In genomic region chr4:57845031-57845431, GRCm38 (mm10) we compare ENCODE assay signal across 8 mouse cellular contexts.
DNase-seq lines count a peak whose midpoint lies in the region; ATAC-seq and TF ChIP-seq lines count a peak whose summit lies in the region.

No protein-coding gene starts in this region.

- peak overlapping the region; percentile 60 for H3K9ac ChIP-seq in intestine, embryonic 14.5 days (ENCODE audit: low read length)
- H3K9ac ChIP-seq in liver, embryonic 13.5 days, result peak overlapping the region; percentile 31; the same call in 1 of the 2 replicates
- H3K9ac ChIP-seq in neural tube, embryonic 15.5 days (replicated peaks), result peak overlapping the region; percentile 23

- no peaks in the 10 kb centered on the region for H3K4me1 ChIP-seq in cerebellum, adult 2 months (ENCODE audit: control insufficient read depth, insufficient read depth, low read length)
- no peaks in the 10 kb centered on the region for H3K4me1 ChIP-seq in cortical plate, adult 2 months (ENCODE audit: control insufficient read depth, insufficient read depth, low read length)
- H3K4me1 ChIP-seq in intestine, embryonic 14.5 days (replicated peaks; ENCODE audit: control insufficient read depth, insufficient read depth, low read length), result peaks cover 33% of the 10 kb centered on the region
- peaks cover 7% of the 10 kb centered on the region; the same call in 1 of the 2 replicates for H3K4me1 ChIP-seq in liver, embryonic 13.5 days (replicated peaks)
- peaks cover 25% of the 10 kb centered on the region for H3K4me1 ChIP-seq in neural tube, embryonic 15.5 days

- TF ChIP-seq CTCF in cerebellum, adult 2 months (IDR thresholded peaks at IDR 0.05; ENCODE audit: borderline replicate concordance, insufficient read depth, low read depth, low read length), result no peak
- TF ChIP-seq CTCF in cortical plate, adult 2 months (IDR thresholded peaks at IDR 0.05; ENCODE audit: extremely low read depth, insufficient read depth, low read length), result no peak

- WGBS in cerebellum, adult 2 months, result 23% methylated on average over 10 of the region's 10 CpGs
- 5% methylated on average over 10 of the region's 10 CpGs for WGBS in intestine, embryonic 14.5 days
- WGBS in liver, embryonic 13.5 days (ENCODE audit: insufficient replicate concordance), result 32% methylated on average over 10 of the region's 10 CpGs
- WGBS in neural tube, embryonic 15.5 days, result 6% methylated on average over 10 of the region's 10 CpGs

- no peaks in the 10 kb centered on the region for H3K27me3 ChIP-seq in cerebellum, adult 2 months (ENCODE audit: control insufficient read depth, insufficient read depth, low read length)
- H3K27me3 ChIP-seq in intestine, embryonic 14.5 days (replicated peaks; ENCODE audit: control insufficient read depth, insufficient read depth, low read length), result no peaks in the 10 kb centered on the region
- no peaks in the 10 kb centered on the region for H3K27me3 ChIP-seq in liver, embryonic 13.5 days
- H3K27me3 ChIP-seq in neural tube, embryonic 15.5 days (replicated peaks), result no peaks in the 10 kb centered on the region

- H3K9me3 ChIP-seq in intestine, embryonic 14.5 days (ENCODE audit: control insufficient read depth, low read length), result no peaks in the 10 kb centered on the region
- no peaks in the 10 kb centered on the region for H3K9me3 ChIP-seq in liver, embryonic 13.5 days (replicated peaks)
- no peaks in the 10 kb centered on the region for H3K9me3 ChIP-seq in neural tube, embryonic 15.5 days (replicated peaks)

- no peak for TF ChIP-seq POLR2A in cerebellum, adult 2 months (IDR thresholded peaks at IDR 0.05; ENCODE audit: borderline replicate concordance, insufficient read depth, low read length)
- TF ChIP-seq POLR2A in cortical plate, adult 2 months (IDR thresholded peaks at IDR 0.05; ENCODE audit: extremely low read depth, insufficient read depth, low read length), result peak; percentile 48; the same call in 1 of the 2 replicates

- H3K4me3 ChIP-seq in cerebellum, adult 2 months (replicated peaks; ENCODE audit: insufficient read depth, low read depth, low read length), result peak overlapping the region; percentile 19
- peak overlapping the region; percentile 30 for H3K4me3 ChIP-seq in cortical plate, adult 2 months (ENCODE audit: insufficient read depth, low read length)
- peak overlapping the region; percentile 47 for H3K4me3 ChIP-seq in intestine, embryonic 14.5 days (ENCODE audit: low read depth, low read length)
- H3K4me3 ChIP-seq in liver, embryonic 13.5 days (replicated peaks), result peak overlapping the region; percentile 18
- H3K4me3 ChIP-seq in neural tube, embryonic 15.5 days (replicated peaks), result peak overlapping the region; percentile 27

- ATAC-seq in cerebellum, adult (ENCODE audit: insufficient number of reproducible peaks, low FRiP score, low TSS enrichment), result no peak
- ATAC-seq in intestine, embryonic 14.5 days (replicated peaks; ENCODE audit: low FRiP score, low TSS enrichment, low read depth), result peak; percentile 84
- ATAC-seq in liver, embryonic 13.5 days (ENCODE audit: low read depth), result peak; percentile 48; the same call in 1 of the 2 replicates
- ATAC-seq in neural tube, embryonic 15.5 days (ENCODE audit: low FRiP score), result peak; percentile 74

- 0 out of 2 replicates have a peak overlapping the region, but pooled peaks have one; percentile 6 for H3K27ac ChIP-seq in cerebellum, adult 2 months (ENCODE audit: insufficient read depth, low read length)
- peak overlapping the region; percentile 48; the same call in 1 of the 2 replicates for H3K27ac ChIP-seq in cortical plate, adult 2 months (ENCODE audit: insufficient read depth, low read length)
- peak overlapping the region; percentile 95 for H3K27ac ChIP-seq in intestine, embryonic 14.5 days (ENCODE audit: low read depth)
- H3K27ac ChIP-seq in liver, embryonic 13.5 days, result peak overlapping the region; percentile 51
- peak overlapping the region; percentile 82 for H3K27ac ChIP-seq in neural tube, embryonic 15.5 days (replicated peaks)

- intact Hi-C loops in gastrocnemius, postnatal 14 days (cut with DNase I; ENCODE audit: low total_unique reads), result no loop called here

- peak overlapping the region; percentile 62 for H3K4me2 ChIP-seq in intestine, embryonic 14.5 days (ENCODE audit: low read length)
- H3K4me2 ChIP-seq in liver, embryonic 13.5 days, result peak overlapping the region; percentile 33
- peak overlapping the region; percentile 46 for H3K4me2 ChIP-seq in neural tube, embryonic 15.5 days

- H3K36me3 ChIP-seq in intestine, embryonic 14.5 days (ENCODE audit: control insufficient read depth, insufficient read depth, low read length), result peaks cover 6% of the 10 kb centered on the region
- no peaks in the 10 kb centered on the region for H3K36me3 ChIP-seq in liver, embryonic 13.5 days
- no peaks in the 10 kb centered on the region for H3K36me3 ChIP-seq in neural tube, embryonic 15.5 days

- peak; percentile 18 for DNase-seq in cerebellum, adult 2 months
- peak; percentile 84 for DNase-seq in gastrocnemius, postnatal 14 days
- peak; percentile 82 for DNase-seq in intestine, embryonic 14.5 days (ENCODE audit: low spot score)
- DNase-seq in liver, embryonic 13.5 days, result no peak
- DNase-seq in natural killer cell, adult 2 months (ENCODE audit: low spot score in 2 of 2), result no peak

Comparison
In these comparisons a context has a peak if more than half of its experiments do, and no peak if none do; other contexts are left out.
1. DNase-seq: peak in cerebellum, adult 2 months (2 of 2), gastrocnemius, postnatal 14 days (single experiment) and intestine, embryonic 14.5 days (single experiment); none in liver, embryonic 13.5 days (single experiment) and natural killer cell, adult 2 months (0 of 2).
2. H3K27ac ChIP-seq: peak in every context shown above with its lines; median percentile 95 in intestine, embryonic 14.5 days; 82 in neural tube, embryonic 15.5 days; 51 in liver, embryonic 13.5 days; 48 in cortical plate, adult 2 months; 6 in cerebellum, adult 2 months.
3. Peak in every context shown above with its lines, with median percentiles within 50 percentile points of each other: H3K4me3 ChIP-seq, H3K4me2 ChIP-seq and H3K9ac ChIP-seq.